Mouse (Mus musculus) cortical plate, adult 2 months (tissue): ENCODE measurements around the gene Stxbp6.

Source experiments
- CTCF ChIP-seq: fragments of 200-500 bp; IDR thresholded peaks from 2 replicates; pipeline ENCODE4 v1.5.1; 2011; ENCODE audit warnings: mild to moderate bottlenecking, control low read depth, low read length; ENCODE audit not compliant: insufficient read depth; ENCODE audit errors: extremely low read depth
- POLR2A ChIP-seq: fragments of 200-500 bp; IDR thresholded peaks from 2 replicates; pipeline ENCODE4 v1.6.1; 2011; ENCODE audit warnings: mild to moderate bottlenecking, low read length, control low read depth; ENCODE audit not compliant: insufficient read depth; ENCODE audit errors: extremely low read depth

- no peak for TF ChIP-seq POLR2A
- no peak for TF ChIP-seq CTCF
Measured at GRCm38 (mm10) chr12:45053319-45053718, 21.2 kb downstream of the Stxbp6 start.
